Mouse (Mus musculus): ENCODE data around the gene Tmem263. TPM values are rescaled to one million over a fixed set of nuclear protein-coding genes. Genes with fewer than 3 reads are reported as not detected.
A peak's percentile ranks its signal among the peaks of the same experiment; 100 is the strongest.

Gene Tmem263
- polyA plus RNA-seq, 1 experiment from 2014 or later: 17.5 TPM

- no peaks in the 10 kb centered on the region for H3K9me3 ChIP-seq (replicated peaks)
- no peaks in the 10 kb centered on the region for H3K4me1 ChIP-seq (replicated peaks)
- no peak overlapping the region for H3K27ac ChIP-seq
- ATAC-seq (ENCODE audit: low read depth): no peak
- WGBS (ENCODE audit: insufficient replicate concordance): 70% methylated on average over 9 of the region's 9 CpGs
- H3K9ac ChIP-seq: no peak overlapping the region
- peaks cover 6% of the 10 kb centered on the region for H3K36me3 ChIP-seq
- no peak overlapping the region for H3K4me3 ChIP-seq (replicated peaks)
- H3K4me2 ChIP-seq: no peak overlapping the region
- H3K27me3 ChIP-seq: no peaks in the 10 kb centered on the region
- no peak for DNase-seq
These were observed 39.0 kb downstream of the Tmem263 start for GRCm38 (mm10) chr10:85141465-85141864.

GRCm38 (mm10) chr10:85146282-85146681, 43.9 kb downstream of the Tmem263 start:
- H3K9ac ChIP-seq: no peak overlapping the region
- no peaks in the 10 kb centered on the region for H3K27me3 ChIP-seq
- WGBS (ENCODE audit: insufficient replicate concordance): 82% methylated on average over 14 of the region's 14 CpGs
- DNase-seq: no peak
- H3K4me2 ChIP-seq: no peak overlapping the region
- peaks cover 14% of the 10 kb centered on the region for H3K36me3 ChIP-seq
- no peaks in the 10 kb centered on the region for H3K4me1 ChIP-seq (replicated peaks)
- no peaks in the 10 kb centered on the region for H3K9me3 ChIP-seq (replicated peaks)
- no peak for ATAC-seq (ENCODE audit: low read depth)
- H3K27ac ChIP-seq: no peak overlapping the region
- H3K4me3 ChIP-seq (replicated peaks): no peak overlapping the region

GRCm38 (mm10) chr10:85149226-85149625, 46.8 kb downstream of the Tmem263 start:
- Histone ChIP-seq H3K4me1 (replicated peaks) (no peaks in the 10 kb centered on the region), H3K9me3 (replicated peaks) (no peaks in the 10 kb centered on the region), H3K27ac (no peak overlapping the region), H3K4me3 (replicated peaks) (no peak overlapping the region), H3K9ac (no peak overlapping the region), H3K36me3 (peaks cover 14% of the 10 kb centered on the region), H3K4me2 (no peak overlapping the region), H3K27me3 (no peaks in the 10 kb centered on the region)
- 72% methylated on average over 5 of the region's 5 CpGs for WGBS (ENCODE audit: insufficient replicate concordance)
- DNase-seq: no peak
- no peak for ATAC-seq (ENCODE audit: low read depth)

- WGBS (ENCODE audit: insufficient replicate concordance): 10% methylated on average over 2 of the region's 2 CpGs
- 0 out of 2 replicates have a peak, but pooled peaks cover 2% of the 10 kb centered on the region for H3K36me3 ChIP-seq
- no peaks in the 10 kb centered on the region for H3K4me1 ChIP-seq (replicated peaks)
- ATAC-seq (ENCODE audit: low read depth): no peak
- no peak overlapping the region for H3K9ac ChIP-seq
- H3K27me3 ChIP-seq: no peaks in the 10 kb centered on the region
- no peaks in the 10 kb centered on the region for H3K9me3 ChIP-seq (replicated peaks)
- no peak overlapping the region for H3K4me2 ChIP-seq
- no peak overlapping the region for H3K27ac ChIP-seq
- no peak overlapping the region for H3K4me3 ChIP-seq (replicated peaks)
- peak; percentile 11 for DNase-seq
These were observed 51.8 kb downstream of the Tmem263 start for GRCm38 (mm10) chr10:85154195-85154594.

GRCm38 (mm10) chr10:85157451-85157850, 55.0 kb downstream of the Tmem263 start:
- Histone ChIP-seq H3K4me1 (replicated peaks) (no peaks in the 10 kb centered on the region), H3K36me3 (no peaks in the 10 kb centered on the region), H3K4me3 (replicated peaks) (no peak overlapping the region), H3K4me2 (no peak overlapping the region), H3K9ac (no peak overlapping the region), H3K9me3 (replicated peaks) (no peaks in the 10 kb centered on the region), H3K27ac (no peak overlapping the region), H3K27me3 (no peaks in the 10 kb centered on the region)
- 74% methylated on average over 7 of the region's 7 CpGs for WGBS (ENCODE audit: insufficient replicate concordance)
- ATAC-seq (ENCODE audit: low read depth): no peak
- no peak for DNase-seq

- Histone ChIP-seq H3K9ac (no peak overlapping the region), H3K4me3 (replicated peaks) (no peak overlapping the region), H3K36me3 (no peaks in the 10 kb centered on the region), H3K4me1 (replicated peaks) (no peaks in the 10 kb centered on the region), H3K4me2 (no peak overlapping the region), H3K27me3 (no peaks in the 10 kb centered on the region), H3K9me3 (replicated peaks) (no peaks in the 10 kb centered on the region), H3K27ac (no peak overlapping the region)
- ATAC-seq (ENCODE audit: low read depth): no peak
- WGBS (ENCODE audit: insufficient replicate concordance): 57% methylated on average over 1 of the region's 1 CpGs
- no peak for DNase-seq
These were observed 57.7 kb downstream of the Tmem263 start for GRCm38 (mm10) chr10:85159989-85160619.

- Histone ChIP-seq H3K36me3 (no peaks in the 10 kb centered on the region), H3K27ac (no peak overlapping the region), H3K9me3 (replicated peaks) (no peaks in the 10 kb centered on the region), H3K27me3 (no peaks in the 10 kb centered on the region), H3K4me2 (no peak overlapping the region), H3K9ac (no peak overlapping the region), H3K4me1 (replicated peaks) (no peaks in the 10 kb centered on the region), H3K4me3 (replicated peaks) (no peak overlapping the region)
- 67% methylated on average over 5 of the region's 5 CpGs for WGBS (ENCODE audit: insufficient replicate concordance)
- DNase-seq (no peak), ATAC-seq (ENCODE audit: low read depth) (no peak)
These were observed 59.4 kb downstream of the Tmem263 start for GRCm38 (mm10) chr10:85161745-85162351.

- no peak overlapping the region for H3K4me2 ChIP-seq
- no peak overlapping the region for H3K4me3 ChIP-seq (replicated peaks)
- DNase-seq: no peak
- ATAC-seq (ENCODE audit: low read depth): no peak
- H3K27ac ChIP-seq: no peak overlapping the region
- no peak overlapping the region for H3K9ac ChIP-seq
- H3K4me1 ChIP-seq (replicated peaks): no peaks in the 10 kb centered on the region
- no peaks in the 10 kb centered on the region for H3K36me3 ChIP-seq
- no peaks in the 10 kb centered on the region for H3K27me3 ChIP-seq
- WGBS (ENCODE audit: insufficient replicate concordance): 85% methylated on average over 13 of the region's 13 CpGs
- H3K9me3 ChIP-seq (replicated peaks): no peaks in the 10 kb centered on the region
These were observed 62.4 kb downstream of the Tmem263 start for GRCm38 (mm10) chr10:85164791-85165190.

- Histone ChIP-seq H3K4me3 (replicated peaks) (no peak overlapping the region), H3K4me2 (no peak overlapping the region), H3K4me1 (replicated peaks) (no peaks in the 10 kb centered on the region), H3K27ac (no peak overlapping the region), H3K9me3 (replicated peaks) (no peaks in the 10 kb centered on the region), H3K9ac (no peak overlapping the region), H3K36me3 (no peaks in the 10 kb centered on the region), H3K27me3 (no peaks in the 10 kb centered on the region)
- 69% methylated on average over 5 of the region's 5 CpGs for WGBS (ENCODE audit: insufficient replicate concordance)
- DNase-seq (no peak), ATAC-seq (ENCODE audit: low read depth) (no peak)
These were observed 62.9 kb downstream of the Tmem263 start for GRCm38 (mm10) chr10:85165306-85165705.

Other genes starting within 250 kb of the Tmem263 start
- gene Ric8b, start 185.0 kb upstream of the Tmem263 start, polyA plus RNA-seq (2015; fragmentation: Nextera tagmentation; extraction: Ambion mirVana): 3.9 and 4.4 TPM in 2 replicates
- gene Fhl4, start 132 bp upstream of the Tmem263 start, polyA plus RNA-seq (2015; fragmentation: Nextera tagmentation; extraction: Ambion mirVana): 0.35 TPM in 2 replicates
- 6.0 and 7.6 TPM in 2 replicates for gene Mterf2, start 25.4 kb downstream of the Tmem263 start, polyA plus RNA-seq (2015; fragmentation: Nextera tagmentation; extraction: Ambion mirVana)
- 7.6 and 8.0 TPM in 2 replicates for gene Cry1, start 82.4 kb downstream of the Tmem263 start, polyA plus RNA-seq (2015; fragmentation: Nextera tagmentation; extraction: Ambion mirVana)